Mouse (Mus musculus): ENCODE measurements around the gene Nap1l1. TPM values are rescaled to one million over a fixed set of nuclear protein-coding genes. Genes with fewer than 3 reads are reported as not detected.

The Nap1l1 gene
- polyA plus RNA-seq, 1 experiment from 2014 or later, result 165 TPM

- no peaks in the 10 kb centered on the region for H3K4me1 ChIP-seq (ENCODE audit: control insufficient read depth, insufficient read depth, low read length)
- no peak overlapping the region for H3K27ac ChIP-seq (ENCODE audit: low read depth, low read length)
- H3K4me3 ChIP-seq (ENCODE audit: low read depth, low read length), result no peak overlapping the region
- no peaks in the 10 kb centered on the region for H3K27me3 ChIP-seq (ENCODE audit: control insufficient read depth, insufficient read depth, low read length)
- H3K9ac ChIP-seq (replicated peaks; ENCODE audit: low read depth, low read length), result no peak overlapping the region
- H3K4me2 ChIP-seq (ENCODE audit: low read depth, low read length), result no peak overlapping the region
- 66% methylated on average over 4 of the region's 4 CpGs for WGBS
- H3K36me3 ChIP-seq (ENCODE audit: control insufficient read depth, insufficient read depth, low read length), result no peaks in the 10 kb centered on the region
- no peak for ATAC-seq (ENCODE audit: low read depth)
- H3K9me3 ChIP-seq (ENCODE audit: control insufficient read depth, low read length), result no peaks in the 10 kb centered on the region
These were observed 72.6 kb downstream of the Nap1l1 start for GRCm38 (mm10) chr10:111545648-111546047.

Other genes with a start within 250 kb of the Nap1l1 start
- gene Bbs10, start 174.5 kb upstream of the Nap1l1 start, polyA plus RNA-seq (2014; fragmentation: Nextera tagmentation; extraction: Ambion mirVana), result 6.3 and 6.8 TPM in 2 replicates
- 58.0 and 87.7 TPM in 2 replicates for gene Phlda1, start 33.1 kb downstream of the Nap1l1 start, polyA plus RNA-seq (2014; fragmentation: Nextera tagmentation; extraction: Ambion mirVana)

Data from neural tube, embryonic 14.5 days (tissue).